Mouse (Mus musculus) G1E-ER4 (cell line): Measurements from ENCODE around the gene Mb. TPM values are rescaled to one million over a fixed set of nuclear protein-coding genes. Genes with fewer than 3 reads are reported as not detected.

Source experiments
- GATA1 ChIP-seq: IDR thresholded peaks from one replicate; pipeline ENCODE4 v1.8.0; 2012; ENCODE audit warnings: low read length, inconsistent platforms
- polyA plus RNA-seq: library from polyadenylated mRNA; stranded (reverse); fragments of >175 nt; gene quantifications from 2 replicates; pipeline ENCODE4 v1.2.3, GENCODE M21; 2012

Gene Mb
- polyA plus RNA-seq: not detected in 2 replicates

DNA sequence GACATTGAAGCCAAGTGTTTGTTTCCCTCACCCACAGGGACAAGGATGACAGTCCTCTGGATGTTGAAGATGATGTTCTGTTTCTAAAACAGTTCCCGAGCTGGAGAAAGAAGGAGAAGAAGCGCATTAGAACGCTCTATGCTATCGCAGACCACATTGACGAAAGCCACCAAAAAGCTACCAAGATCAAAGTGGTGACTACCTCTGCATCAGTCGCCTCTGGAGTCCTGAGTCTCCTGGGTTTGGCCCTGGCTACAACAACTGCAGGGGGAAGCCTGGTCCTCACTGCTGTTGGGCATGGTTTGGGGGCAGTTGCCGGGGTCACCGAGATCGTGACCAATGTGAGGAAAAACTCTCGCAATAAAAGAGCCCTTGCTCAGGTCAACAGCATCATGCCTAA is at the start of gene Mb:
TSS of gene Mb (minus strand) at position 101 of the 400 bp plus-strand sequence.
- no peak for TF ChIP-seq GATA1

DNA sequence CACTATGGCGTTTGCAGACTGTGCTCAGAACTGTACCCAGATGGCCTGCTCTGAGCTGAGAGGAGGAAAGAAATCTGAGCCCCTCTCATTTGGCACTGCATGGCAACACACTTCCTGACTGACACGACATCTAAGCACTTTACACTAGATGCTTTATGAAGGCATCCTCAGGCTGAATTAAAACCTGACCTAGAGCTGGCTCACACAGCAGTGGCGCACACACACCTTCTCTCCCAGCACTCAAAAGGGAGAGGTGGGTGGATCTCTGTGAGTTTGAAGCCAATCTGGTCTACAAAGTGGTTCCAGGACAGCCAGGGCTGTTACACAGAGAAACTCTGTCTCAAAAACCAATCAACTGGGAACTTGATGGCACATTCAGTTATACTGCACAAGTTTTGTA is 49.3 kb upstream of the Mb start:
- no peak for TF ChIP-seq GATA1

DNA sequence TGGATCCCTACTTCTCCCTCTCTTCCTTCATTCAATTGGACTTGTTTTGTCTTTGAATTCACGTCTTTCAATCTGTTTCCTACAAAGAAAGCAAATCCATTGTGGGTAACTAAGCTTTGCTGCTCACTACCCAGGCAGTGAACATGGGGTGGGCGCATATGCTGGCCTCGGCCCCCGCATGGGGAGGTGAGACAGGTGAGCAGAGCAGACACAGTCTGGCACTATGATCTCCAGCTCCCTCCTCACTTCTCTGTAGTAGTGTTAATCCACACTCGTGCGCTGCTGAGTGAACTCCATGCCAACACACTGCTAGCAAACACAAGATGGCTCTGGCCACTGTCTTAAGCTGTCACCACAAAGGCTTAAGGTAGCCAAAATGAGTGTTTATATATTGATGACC is 46.9 kb upstream of the Mb start:
- TF ChIP-seq GATA1: no peak

DNA sequence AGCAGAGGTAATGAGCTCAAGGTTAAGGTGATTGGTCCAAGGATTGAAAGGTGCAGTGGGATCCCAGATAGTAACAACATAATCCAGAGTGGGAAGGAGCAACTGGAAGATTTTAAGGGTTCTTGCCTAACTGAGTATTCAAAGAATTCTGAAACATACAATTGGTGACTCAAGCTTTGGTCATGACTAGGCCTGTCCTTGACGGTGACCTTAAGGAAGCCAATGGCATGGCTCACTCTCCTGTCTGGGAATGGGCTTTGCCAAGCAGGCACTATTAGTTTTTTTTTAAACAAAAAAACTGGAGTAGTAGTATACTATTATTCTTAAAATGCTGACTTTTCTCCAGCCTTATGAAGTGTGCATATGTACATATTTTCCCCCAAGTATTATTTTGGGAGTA is 44.7 kb upstream of the Mb start:
- TF ChIP-seq GATA1: no peak

DNA sequence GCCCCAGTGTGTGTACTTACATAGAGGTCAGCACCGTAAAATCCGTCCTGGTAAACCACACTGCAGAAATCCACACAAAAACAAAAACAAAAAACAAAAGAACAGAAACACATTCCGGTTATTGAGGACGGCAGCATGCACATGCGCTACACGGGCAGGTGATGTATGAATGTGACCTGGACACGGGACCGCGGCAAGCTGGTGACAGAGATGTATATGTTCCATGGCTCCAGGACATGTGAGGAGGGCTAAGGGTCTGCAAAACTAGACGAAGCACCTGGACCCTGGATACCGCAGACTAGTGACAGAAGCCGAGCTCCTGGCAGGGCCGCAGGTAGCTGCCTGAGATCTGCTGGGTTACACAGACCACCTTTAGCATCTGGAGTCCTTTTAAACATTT is 44.0 kb upstream of the Mb start:
- TF ChIP-seq GATA1: no peak

DNA sequence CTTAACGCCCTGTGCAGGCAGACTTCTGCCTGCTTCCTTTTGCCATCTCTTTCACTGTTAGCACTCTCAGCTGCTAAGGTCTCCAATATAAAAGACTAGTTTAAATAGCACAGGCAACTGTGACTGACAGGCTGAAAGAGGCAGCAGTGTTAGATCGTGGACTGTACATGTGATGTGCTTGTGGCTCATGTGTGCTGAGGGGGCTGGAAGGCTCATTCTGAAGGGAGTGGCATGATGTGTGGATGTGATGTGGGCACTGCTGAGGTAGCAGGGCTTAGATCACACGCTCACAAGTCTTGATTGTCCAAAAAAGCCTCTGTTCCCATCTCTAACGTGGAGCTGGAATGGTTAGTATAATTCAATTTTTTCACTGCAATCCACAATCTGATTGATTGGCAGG is 40.9 kb upstream of the Mb start:
- TF ChIP-seq GATA1: no peak

DNA sequence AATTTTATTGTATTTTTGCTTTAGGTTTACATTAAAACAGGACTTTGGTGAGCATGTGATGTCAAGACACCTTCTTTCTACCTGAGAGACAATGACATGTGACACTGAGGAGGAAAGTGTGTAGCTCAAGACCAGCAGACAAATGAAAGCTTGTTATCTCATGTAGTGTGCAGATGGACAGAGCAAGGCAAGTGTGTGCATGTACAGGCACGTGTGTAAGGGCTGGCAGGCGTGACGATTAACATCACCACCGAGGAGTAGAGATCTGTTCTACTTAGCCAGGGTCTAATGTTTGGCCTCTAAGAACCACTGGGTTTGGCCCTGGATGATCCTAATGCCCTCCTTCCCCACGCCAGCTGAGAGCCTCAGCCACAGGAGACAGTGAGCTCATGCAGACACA is 40.1 kb upstream of the Mb start:
- no peak for TF ChIP-seq GATA1

DNA sequence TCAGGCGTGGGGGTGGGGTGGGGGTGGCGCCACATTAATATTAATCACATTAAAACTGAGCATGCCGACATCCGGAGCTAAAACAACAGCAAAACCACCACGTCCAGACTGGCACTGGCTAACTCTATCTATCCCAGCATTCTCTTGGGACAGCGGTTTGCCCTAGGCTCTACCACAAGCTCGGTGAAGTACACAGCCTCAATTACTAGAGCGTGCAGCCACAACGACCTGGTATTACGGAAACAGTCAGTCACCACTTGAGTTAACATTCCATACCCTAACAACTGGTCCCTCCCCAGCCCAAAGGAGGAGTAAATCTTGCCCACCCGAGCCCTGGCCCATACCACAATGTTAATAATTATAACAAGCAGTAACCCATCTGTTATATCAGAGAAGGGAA is 38.8 kb upstream of the Mb start:
- TF ChIP-seq GATA1: no peak

DNA sequence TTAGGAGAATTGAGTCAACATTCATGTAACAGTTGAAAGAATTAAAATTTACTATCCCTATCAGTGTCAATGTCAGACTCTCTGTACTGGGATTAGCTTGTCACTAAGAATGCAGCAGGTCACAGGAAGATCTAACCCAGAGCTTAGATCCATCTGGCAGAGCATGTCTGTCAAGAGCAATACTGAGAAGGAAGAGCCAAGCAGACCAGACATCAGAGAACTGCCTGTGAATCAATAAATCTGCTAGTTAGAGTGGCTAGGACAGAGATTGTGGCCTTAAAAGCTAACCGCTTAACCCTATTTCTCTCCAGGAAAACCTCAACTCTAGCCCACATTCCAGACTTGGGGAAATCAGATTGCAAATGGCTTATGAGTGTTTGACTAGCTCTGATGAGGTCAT is 36.0 kb upstream of the Mb start:
- TF ChIP-seq GATA1: no peak

DNA sequence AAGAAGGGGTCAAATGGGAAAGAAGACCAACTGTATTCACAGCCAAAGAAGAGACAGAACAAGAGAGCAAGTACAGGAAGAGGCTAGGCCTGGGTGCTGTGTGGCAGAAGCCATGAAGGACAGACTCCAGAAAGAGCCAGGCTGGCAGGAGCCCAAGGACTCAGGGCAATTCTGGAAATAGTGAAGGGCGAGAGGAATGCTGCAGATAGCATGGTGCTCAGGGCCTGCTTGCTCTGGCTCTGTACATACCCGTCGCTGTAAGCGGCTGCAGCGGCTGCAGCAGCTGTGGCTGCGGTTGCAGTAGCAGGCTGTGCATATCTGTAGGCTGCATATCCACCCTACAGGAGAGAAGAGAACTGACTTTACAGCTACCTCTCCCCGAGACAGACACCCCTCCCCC is 35.3 kb upstream of the Mb start:
- TF ChIP-seq GATA1: no peak

DNA sequence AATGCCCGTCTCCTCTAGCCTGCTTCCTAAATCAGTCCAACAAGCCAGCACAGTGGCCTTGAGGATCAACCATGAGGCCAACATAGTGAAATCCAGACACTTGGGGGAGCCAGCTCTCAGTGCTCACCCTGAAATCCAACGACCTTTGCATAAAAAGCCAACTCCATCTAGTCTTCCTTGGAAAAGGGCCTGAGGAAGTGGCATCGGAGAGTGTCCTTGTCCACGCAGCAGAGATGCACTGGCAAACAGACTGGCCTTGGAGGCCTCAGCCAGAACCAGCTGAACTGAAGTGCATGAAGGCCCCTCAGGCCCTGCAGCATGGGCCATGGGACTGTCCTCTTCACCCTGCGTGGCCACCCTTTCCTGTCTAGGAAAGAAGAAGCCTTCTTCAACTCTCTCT is 31.0 kb upstream of the Mb start:
- no peak for TF ChIP-seq GATA1

DNA sequence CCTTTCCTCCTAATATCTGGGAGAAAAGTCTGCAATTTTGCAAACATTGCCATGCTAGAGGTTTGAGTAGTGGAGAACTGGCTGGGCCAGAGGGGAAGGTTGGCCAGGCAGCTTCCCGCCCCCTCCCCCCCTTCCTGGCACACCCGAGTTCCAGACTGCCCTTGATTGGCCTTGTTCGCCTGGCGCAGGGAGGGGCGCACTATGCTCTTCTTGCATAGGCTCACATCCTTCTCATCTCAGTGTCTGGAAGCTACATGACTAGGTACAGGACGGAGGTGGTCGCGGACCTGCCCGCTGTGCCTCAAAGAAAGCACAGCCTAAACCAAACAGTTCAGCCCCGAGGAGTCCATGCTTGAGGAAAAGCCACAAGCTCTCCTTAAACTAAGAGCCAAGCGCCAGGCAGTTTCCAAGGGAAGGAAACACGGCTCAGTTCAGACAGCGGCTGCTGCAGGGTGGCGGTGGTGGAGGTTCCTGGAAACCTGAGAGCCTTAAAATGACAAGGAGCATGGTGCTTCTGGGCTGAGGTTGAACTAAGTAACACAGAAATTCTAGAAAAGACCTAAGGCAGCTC is 30.3 kb upstream of the Mb start:
- no peak for TF ChIP-seq GATA1

DNA sequence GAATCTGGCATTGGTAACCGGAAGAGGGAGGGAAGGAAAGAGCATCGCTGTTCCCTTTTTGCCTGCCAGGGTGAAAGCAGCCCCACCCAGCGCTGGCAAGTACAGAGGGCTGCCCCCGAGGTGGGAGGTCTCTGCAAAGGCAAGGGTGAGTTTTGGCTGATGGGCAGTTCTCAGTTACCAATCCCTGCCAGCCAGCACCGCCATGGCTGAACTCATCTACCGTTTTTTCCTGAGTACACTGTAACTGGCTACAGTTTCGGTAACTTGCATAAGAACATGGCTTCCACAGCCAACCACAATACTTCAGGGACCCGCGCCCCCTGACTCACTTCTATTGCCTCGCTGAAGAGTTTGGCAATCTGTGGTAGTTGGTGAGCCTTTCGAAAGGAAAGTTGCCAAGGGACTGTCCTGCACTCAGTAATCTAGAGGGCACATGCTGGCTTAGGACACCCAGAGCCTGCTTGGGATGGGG is 29.5 kb upstream of the Mb start:
- no peak for TF ChIP-seq GATA1

DNA sequence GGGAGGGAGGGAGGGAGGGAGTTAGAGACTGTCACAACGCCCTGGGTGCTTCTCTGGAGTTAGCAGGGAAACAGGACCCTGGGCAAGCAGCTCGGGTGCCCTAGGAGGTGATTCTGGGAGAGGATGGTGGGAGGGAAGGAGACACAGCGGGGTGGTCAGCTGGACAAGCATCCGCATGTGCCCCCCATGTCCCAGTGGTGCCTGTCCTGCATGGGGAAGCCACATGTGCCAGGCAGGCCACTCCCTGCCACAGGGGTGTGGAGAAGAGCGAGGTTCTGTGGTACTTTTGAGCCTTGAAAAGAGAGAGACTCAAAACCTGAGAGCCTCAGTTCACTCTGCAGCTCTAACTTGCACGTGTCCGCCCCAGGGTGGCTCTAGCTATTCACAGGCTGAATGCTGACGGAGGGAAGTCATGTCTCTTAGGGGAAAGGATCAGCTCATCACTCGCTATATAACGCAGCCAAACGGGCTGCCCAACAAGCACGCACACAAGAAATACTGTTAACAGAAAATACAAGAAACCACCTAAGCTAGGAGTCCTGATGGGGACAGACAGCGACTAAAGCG is 28.9 kb upstream of the Mb start:
- no peak for TF ChIP-seq GATA1

DNA sequence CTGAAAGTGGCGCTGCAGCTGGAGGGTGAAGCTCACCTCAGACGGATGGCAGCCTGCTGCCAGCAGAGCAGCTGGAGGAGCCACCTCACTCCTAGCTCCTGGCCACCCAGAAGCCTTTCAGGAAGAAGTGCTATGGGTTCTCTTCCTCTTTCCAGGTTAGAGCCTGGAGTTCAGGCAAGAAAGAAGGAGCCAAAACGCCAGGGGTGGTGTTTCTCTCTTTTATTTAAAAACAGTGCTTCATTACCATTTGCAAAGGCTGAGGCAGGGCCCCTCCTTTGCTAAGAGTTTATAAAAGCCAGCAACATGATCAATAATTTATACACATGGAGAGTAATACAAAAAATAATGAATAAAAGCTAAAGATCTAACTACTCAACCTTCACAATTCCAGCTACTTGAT is 28.3 kb upstream of the Mb start:
- TF ChIP-seq GATA1: no peak

DNA sequence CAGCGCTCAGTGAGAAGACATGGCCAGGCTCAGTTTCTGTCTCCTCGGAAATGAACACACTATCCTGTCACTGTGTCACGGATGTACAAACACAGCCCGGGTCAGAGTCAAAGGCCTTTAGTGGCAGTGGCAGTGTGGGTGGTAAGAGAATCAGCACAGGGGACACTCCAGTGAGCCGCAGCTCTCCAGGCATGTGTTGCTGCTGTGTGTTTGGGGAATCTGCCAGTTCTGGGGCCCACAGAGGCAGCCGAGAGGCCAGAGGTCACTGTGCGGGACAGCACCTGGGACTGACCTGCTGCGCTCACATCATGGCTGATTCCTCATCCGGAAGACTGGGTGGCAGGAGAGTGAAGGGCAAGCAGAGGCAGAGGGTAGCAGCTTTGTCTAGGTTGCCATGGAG is 27.4 kb upstream of the Mb start:
- TF ChIP-seq GATA1: no peak

DNA sequence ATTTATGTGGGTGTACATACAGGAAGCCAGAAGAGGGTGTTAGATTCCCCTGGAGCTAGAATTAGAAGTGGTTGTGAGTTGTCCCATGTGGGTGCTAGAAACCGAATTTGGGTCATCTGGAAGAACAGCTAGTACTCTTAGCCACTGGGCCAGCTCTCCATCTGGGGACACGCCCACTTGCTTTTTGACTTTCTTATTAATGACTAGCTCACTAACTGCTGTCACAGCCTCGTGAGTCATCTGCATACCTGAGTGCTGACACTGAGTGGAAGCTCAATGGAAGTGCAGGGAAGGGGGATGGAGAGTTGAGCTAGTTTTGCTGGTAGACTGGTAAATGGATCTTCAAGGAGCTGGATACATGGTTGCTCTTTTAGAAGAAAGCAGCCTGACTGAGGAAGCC is 26.1 kb upstream of the Mb start:
- no peak for TF ChIP-seq GATA1

DNA sequence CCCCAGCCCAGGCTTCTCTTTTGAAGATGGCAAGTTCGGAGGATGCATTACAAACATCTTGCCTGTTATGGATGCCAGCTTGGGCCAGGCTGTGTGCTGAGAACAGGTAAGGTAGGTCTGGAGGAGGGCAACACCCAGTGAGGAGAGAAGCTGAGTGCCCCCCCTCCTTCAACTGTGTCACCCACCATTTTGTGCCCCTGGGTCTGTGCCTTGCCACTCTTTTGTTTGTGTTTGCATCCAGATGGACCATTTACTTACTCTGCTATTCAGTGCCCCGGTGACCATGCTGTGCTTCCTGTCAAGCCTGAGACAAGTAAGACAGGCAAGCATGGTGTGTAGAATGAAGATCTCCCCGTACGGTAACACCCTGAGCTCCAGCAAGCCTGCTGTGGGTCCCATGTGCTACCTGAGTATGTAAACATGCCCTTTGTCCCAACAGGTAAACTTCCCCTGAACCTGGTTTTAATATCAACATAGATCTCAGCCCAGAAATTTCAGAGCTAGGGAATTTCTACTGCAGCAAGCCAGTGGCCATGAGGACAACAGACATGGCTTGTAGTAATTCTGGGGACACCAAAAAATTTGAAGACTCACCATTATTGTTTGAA is 22.2 kb upstream of the Mb start:
- TF ChIP-seq GATA1: no peak

DNA sequence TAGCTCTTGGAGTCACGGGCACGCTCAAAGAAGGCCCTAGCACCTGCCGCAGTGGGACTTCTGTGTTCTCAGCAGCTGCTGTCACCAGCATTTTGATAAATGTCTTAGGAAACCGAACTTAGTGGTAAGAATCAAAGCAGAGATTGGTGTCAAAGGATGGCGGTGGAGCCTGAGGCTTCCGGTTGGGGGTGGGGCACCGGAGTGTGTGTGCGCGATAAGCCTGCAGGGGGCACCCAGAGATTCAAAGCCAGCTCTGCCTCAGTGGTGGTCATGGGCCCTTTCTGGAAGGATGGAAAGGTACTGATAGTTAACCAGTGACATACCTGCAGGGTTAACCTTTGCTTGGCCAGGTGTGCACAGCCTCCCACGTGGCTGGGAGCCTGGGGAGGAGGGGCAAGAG is 21.0 kb upstream of the Mb start:
- no peak for TF ChIP-seq GATA1
